Mouse (Mus musculus) bone marrow, adult 2 months (tissue): Measurements from ENCODE around the gene Macc1.

Source experiments
- CTCF ChIP-seq: fragments of 200-500 bp; IDR thresholded peaks from 2 replicates; pipeline ENCODE4 v1.5.1; 2011; ENCODE audit warnings: low read length, control low read depth; ENCODE audit not compliant: control insufficient read depth, insufficient read depth
- POLR2A ChIP-seq: fragments of 200-500 bp; IDR thresholded peaks from 2 replicates; pipeline ENCODE4 v1.6.1; 2011; ENCODE audit warnings: low read depth, mild to moderate bottlenecking, control low read depth, low read length, borderline replicate concordance; ENCODE audit not compliant: control insufficient read depth

- TF ChIP-seq CTCF (no peak), POLR2A (no peak)
Measured at GRCm38 (mm10) chr12:119425749-119426148, 111.7 kb downstream of the Macc1 start.
